Comparison of ENCODE assay signal across 8 mouse cellular contexts in the genomic region with DNA sequence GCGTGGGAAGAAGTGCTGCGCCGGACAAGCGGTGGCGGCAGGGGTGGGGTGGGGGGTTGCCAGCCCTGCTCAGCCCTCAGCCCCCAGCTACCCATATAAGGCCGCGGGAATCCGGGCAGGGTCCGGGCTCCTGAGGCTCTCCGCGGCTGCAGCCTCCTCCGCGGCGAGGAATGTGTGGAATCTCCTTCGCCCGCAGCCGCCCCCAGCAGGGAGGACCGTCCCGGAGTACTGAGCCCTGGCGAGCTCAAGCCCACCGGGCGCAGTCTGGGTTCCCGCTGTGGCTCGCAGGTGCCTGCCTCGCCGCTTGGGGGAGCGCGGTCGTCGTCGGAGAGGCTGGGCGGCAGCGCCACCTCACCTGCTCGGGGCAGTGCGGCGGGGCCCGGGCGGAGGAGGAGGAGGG. TPM values are rescaled to one million over a fixed set of nuclear protein-coding genes. Genes with fewer than 3 reads are reported as not detected.
A peak's percentile ranks its signal among the peaks of the same experiment; 100 is the strongest.
DNase-seq lines count a peak whose midpoint lies in the region; ATAC-seq lines count a peak whose summit lies in the region.

No protein-coding gene starts in this region.

- DNase-seq in MN1 (ENCODE audit: low spot score) = peak; percentile 86
- peak; percentile 78 to 80 for DNase-seq in cerebellum, adult 18-20 months
- peak; percentile 92 for DNase-seq in heart, postnatal 4 days
- DNase-seq in layer of hippocampus, postnatal 10 days (ENCODE audit: low spot score in 2 of 2) = peak; percentile 72 to 84
- peak; percentile 91 for DNase-seq in lung, postnatal 10 days
- DNase-seq in ovary, postnatal 14 days (ENCODE audit: low spot score) = peak; percentile 70
- peak; percentile 94 for DNase-seq in thymus, postnatal 14 days

- H3K4me1 ChIP-seq in forebrain, embryonic 16.5 days (replicated peaks; ENCODE audit: control insufficient read depth, insufficient read depth, low read length) = peaks cover 11% of the 10 kb centered on the region

- ATAC-seq in forebrain, embryonic 16.5 days = peak; percentile 94

- H3K36me3 ChIP-seq in forebrain, embryonic 16.5 days (ENCODE audit: control insufficient read depth, insufficient read depth) = no peaks in the 10 kb centered on the region

- H3K9me3 ChIP-seq in forebrain, embryonic 16.5 days (ENCODE audit: control insufficient read depth, low read length) = no peaks in the 10 kb centered on the region

- H3K4me3 ChIP-seq in forebrain, embryonic 16.5 days (replicated peaks; ENCODE audit: low read length) = peak overlapping the region; percentile 55

- peak overlapping the region; percentile 84 for H3K4me2 ChIP-seq in forebrain, embryonic 16.5 days (ENCODE audit: low read length)

- WGBS in forebrain, embryonic 16.5 days = 0% methylated on average over 22 of the region's 38 CpGs

- peaks cover 17% of the 10 kb centered on the region for H3K27me3 ChIP-seq in forebrain, embryonic 16.5 days (replicated peaks; ENCODE audit: control insufficient read depth, insufficient read depth, low read length)

- peak overlapping the region; percentile 51 for H3K9ac ChIP-seq in forebrain, embryonic 16.5 days (replicated peaks; ENCODE audit: low read depth, low read length)

- H3K27ac ChIP-seq in forebrain, embryonic 16.5 days (ENCODE audit: low read length) = no peak overlapping the region

RNA-seq across cellular contexts. Expression of gene Synj2, which starts 0.3 kb away (rescaled TPM):
- 1.4 and 2.5 TPM in 2 replicates for polyA plus RNA-seq in forebrain, embryonic 16.5 days (2015; fragmentation: Nextera tagmentation; extraction: Ambion mirVana)
- 10 to 100 TPM; 26.5 to 28.6 TPM for total RNA-seq in heart, postnatal 4 days (2021)
- 10 to 100 TPM; 37.9 to 38.9 TPM for total RNA-seq in layer of hippocampus, postnatal 10 days (2021)
